Mouse (Mus musculus) cortical plate, adult 2 months (tissue): ENCODE measurements around the gene Far2.
"Not testable (repeated sequence)": the region's sequence is repeated elsewhere in the genome, so short reads cannot be mapped to it uniquely, and the experiment has no call there.

Experiments
- CTCF ChIP-seq: fragments of 200-500 bp; IDR thresholded peaks from 2 replicates; pipeline ENCODE4 v1.5.1; 2011; ENCODE audit warnings: mild to moderate bottlenecking, control low read depth, low read length; ENCODE audit not compliant: insufficient read depth; ENCODE audit errors: extremely low read depth
- POLR2A ChIP-seq: fragments of 200-500 bp; IDR thresholded peaks from 2 replicates; pipeline ENCODE4 v1.6.1; 2011; ENCODE audit warnings: mild to moderate bottlenecking, low read length, control low read depth; ENCODE audit not compliant: insufficient read depth; ENCODE audit errors: extremely low read depth

GRCm38 (mm10) chr6:148152305-148152704 lies 105.2 kb downstream of the Far2 start:
- not testable (repeated sequence) for TF ChIP-seq CTCF, POLR2A
